Mouse (Mus musculus): ENCODE results near the gene Skp1a. TPM values are rescaled to one million over a fixed set of nuclear protein-coding genes. Genes with fewer than 3 reads are reported as not detected.

Skp1a gene
- polyA plus RNA-seq, 1 experiment from 2014 or later, result 503 TPM

- no peaks in the 10 kb centered on the region for H3K4me1 ChIP-seq (replicated peaks; ENCODE audit: control insufficient read depth, insufficient read depth, low read length)
- H3K9ac ChIP-seq (ENCODE audit: low read depth, low read length), result no peak overlapping the region
- H3K27ac ChIP-seq (ENCODE audit: low read depth, low read length), result no peak overlapping the region
- 66% methylated on average over 11 of the region's 11 CpGs for WGBS
- no peaks in the 10 kb centered on the region; the same call in 1 of the 2 replicates for H3K27me3 ChIP-seq (replicated peaks; ENCODE audit: control insufficient read depth, insufficient read depth, low read length)
- ATAC-seq (replicated peaks; ENCODE audit: low FRiP score) (no peak), DNase-seq (ENCODE audit: low spot score) (no peak)
- H3K4me2 ChIP-seq, result no peak overlapping the region
- no peak overlapping the region for H3K4me3 ChIP-seq (ENCODE audit: low read depth, low read length)
- H3K36me3 ChIP-seq (ENCODE audit: control insufficient read depth, insufficient read depth, low read length), result no peaks in the 10 kb centered on the region
- no peaks in the 10 kb centered on the region for H3K9me3 ChIP-seq (ENCODE audit: control insufficient read depth, low read length)
Observed at GRCm38 (mm10) chr11:52273183-52273941, 41.6 kb downstream of the Skp1a start.

- Histone ChIP-seq H3K36me3 (ENCODE audit: control insufficient read depth, insufficient read depth, low read length) (no peaks in the 10 kb centered on the region), H3K4me3 (ENCODE audit: low read depth, low read length) (no peak overlapping the region), H3K27me3 (replicated peaks; ENCODE audit: control insufficient read depth, insufficient read depth, low read length) (no peaks in the 10 kb centered on the region; the same call in 1 of the 2 replicates), H3K27ac (ENCODE audit: low read depth, low read length) (no peak overlapping the region), H3K9ac (ENCODE audit: low read depth, low read length) (no peak overlapping the region), H3K4me2 (no peak overlapping the region), H3K9me3 (ENCODE audit: control insufficient read depth, low read length) (no peaks in the 10 kb centered on the region), H3K4me1 (replicated peaks; ENCODE audit: control insufficient read depth, insufficient read depth, low read length) (no peaks in the 10 kb centered on the region)
- 69% methylated on average over 4 of the region's 4 CpGs for WGBS
- ATAC-seq (replicated peaks; ENCODE audit: low FRiP score) (no peak), DNase-seq (ENCODE audit: low spot score) (no peak)
Observed at GRCm38 (mm10) chr11:52273942-52274330, 42.1 kb downstream of the Skp1a start.

DNA sequence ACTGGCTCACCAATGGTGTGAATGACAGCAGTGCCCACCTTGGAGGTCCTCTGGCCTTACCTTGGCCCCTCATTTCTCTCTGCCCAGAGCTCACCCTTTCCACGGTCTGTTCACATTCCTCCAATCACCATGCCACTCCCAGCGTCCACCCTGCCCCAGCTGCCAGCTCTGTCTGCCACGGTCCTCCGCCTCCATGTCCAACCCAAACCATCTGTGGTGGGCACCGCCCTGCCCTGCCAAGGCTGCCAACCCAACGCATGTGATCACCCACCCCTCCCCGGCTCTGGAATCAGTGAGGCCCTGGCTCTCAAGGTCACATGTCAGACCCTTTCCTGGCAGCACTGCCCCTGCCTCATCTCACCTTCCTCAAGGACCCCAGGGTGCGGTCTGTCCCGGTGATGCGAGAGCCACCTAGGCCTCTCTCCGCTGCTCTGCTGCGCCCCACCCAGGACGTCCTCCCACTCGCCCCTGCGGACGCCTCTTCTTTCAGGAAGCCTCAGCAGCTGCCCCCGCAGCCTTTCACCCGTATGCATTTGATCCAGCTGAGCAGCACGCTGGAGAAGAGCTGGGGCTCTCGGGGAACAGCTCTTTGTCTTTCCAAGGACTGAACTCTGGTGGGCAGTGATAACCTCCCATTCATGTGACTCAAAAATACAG is 42.8 kb downstream of the Skp1a start:
- Histone ChIP-seq H3K4me1 (replicated peaks; ENCODE audit: control insufficient read depth, insufficient read depth, low read length) (no peaks in the 10 kb centered on the region), H3K9me3 (ENCODE audit: control insufficient read depth, low read length) (no peaks in the 10 kb centered on the region), H3K36me3 (ENCODE audit: control insufficient read depth, insufficient read depth, low read length) (no peaks in the 10 kb centered on the region), H3K27me3 (replicated peaks; ENCODE audit: control insufficient read depth, insufficient read depth, low read length) (no peaks in the 10 kb centered on the region; the same call in 1 of the 2 replicates), H3K9ac (ENCODE audit: low read depth, low read length) (no peak overlapping the region), H3K4me2 (no peak overlapping the region), H3K4me3 (ENCODE audit: low read depth, low read length) (no peak overlapping the region), H3K27ac (ENCODE audit: low read depth, low read length) (no peak overlapping the region)
- no peak for DNase-seq (ENCODE audit: low spot score)
- WGBS, result 83% methylated on average over 20 of the region's 20 CpGs
- ATAC-seq (replicated peaks; ENCODE audit: low FRiP score), result no peak

DNA sequence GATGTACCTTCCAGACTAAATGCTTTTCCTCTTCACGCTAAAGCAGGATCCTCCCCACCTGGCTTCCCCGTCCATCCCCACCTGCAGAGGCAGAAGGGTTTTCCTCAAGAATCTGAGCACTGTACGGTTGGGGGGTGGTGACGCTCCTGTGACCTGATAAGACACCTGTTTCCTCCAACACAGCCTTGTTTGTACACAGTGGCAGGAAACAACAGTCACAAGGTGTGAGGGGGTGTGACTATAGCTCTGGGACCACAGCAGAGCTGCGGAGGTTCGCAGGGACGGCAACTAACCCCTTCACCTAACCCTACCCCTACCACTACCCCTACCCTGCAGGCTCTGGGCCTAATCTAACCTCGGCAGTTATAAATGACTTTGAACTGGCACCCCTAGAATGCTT is 43.6 kb downstream of the Skp1a start:
- Histone ChIP-seq H3K4me3 (ENCODE audit: low read depth, low read length) (no peak overlapping the region), H3K36me3 (ENCODE audit: control insufficient read depth, insufficient read depth, low read length) (no peaks in the 10 kb centered on the region), H3K9ac (ENCODE audit: low read depth, low read length) (no peak overlapping the region), H3K27ac (ENCODE audit: low read depth, low read length) (no peak overlapping the region), H3K9me3 (ENCODE audit: control insufficient read depth, low read length) (no peaks in the 10 kb centered on the region), H3K4me2 (no peak overlapping the region), H3K4me1 (replicated peaks; ENCODE audit: control insufficient read depth, insufficient read depth, low read length) (no peaks in the 10 kb centered on the region), H3K27me3 (replicated peaks; ENCODE audit: control insufficient read depth, insufficient read depth, low read length) (no peaks in the 10 kb centered on the region; the same call in none of the 2 replicates)
- WGBS, result 61% methylated on average over 8 of the region's 8 CpGs
- ATAC-seq (replicated peaks; ENCODE audit: low FRiP score), result no peak
- no peak for DNase-seq (ENCODE audit: low spot score)

- Histone ChIP-seq H3K4me2 (no peak overlapping the region), H3K27ac (ENCODE audit: low read depth, low read length) (no peak overlapping the region), H3K9me3 (ENCODE audit: control insufficient read depth, low read length) (no peaks in the 10 kb centered on the region), H3K9ac (ENCODE audit: low read depth, low read length) (no peak overlapping the region), H3K27me3 (replicated peaks; ENCODE audit: control insufficient read depth, insufficient read depth, low read length) (peaks cover 5% of the 10 kb centered on the region), H3K36me3 (ENCODE audit: control insufficient read depth, insufficient read depth, low read length) (no peaks in the 10 kb centered on the region), H3K4me3 (ENCODE audit: low read depth, low read length) (no peak overlapping the region), H3K4me1 (replicated peaks; ENCODE audit: control insufficient read depth, insufficient read depth, low read length) (no peaks in the 10 kb centered on the region)
- no peak for ATAC-seq (replicated peaks; ENCODE audit: low FRiP score)
- WGBS, result 76% methylated on average over 9 of the region's 9 CpGs
- no peak for DNase-seq (ENCODE audit: low spot score)
Observed at GRCm38 (mm10) chr11:52275774-52276555, 44.2 kb downstream of the Skp1a start.

DNA sequence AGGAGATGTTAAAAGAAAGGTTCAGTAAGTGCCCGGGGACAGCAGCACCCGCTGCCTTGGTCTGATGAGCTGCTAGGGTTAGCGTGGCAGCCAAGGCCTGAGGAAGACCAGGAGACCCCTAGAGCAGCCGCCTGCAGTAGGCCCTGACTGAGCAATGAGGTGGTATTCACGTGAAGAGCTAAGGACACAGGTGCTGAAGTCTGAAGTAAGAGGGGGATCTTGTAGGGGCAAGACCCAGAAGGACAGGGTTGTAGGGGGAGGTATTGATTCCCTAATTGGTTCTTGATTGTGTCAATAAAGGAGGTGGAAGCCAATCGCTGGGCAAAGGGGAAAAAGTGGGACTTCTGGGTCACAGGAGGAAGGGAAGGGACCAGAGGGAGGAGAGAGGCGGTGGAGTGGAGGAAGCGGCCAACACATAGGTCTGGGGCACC is 45.2 kb downstream of the Skp1a start:
- H3K4me3 ChIP-seq (ENCODE audit: low read depth, low read length), result no peak overlapping the region
- no peak for ATAC-seq (replicated peaks; ENCODE audit: low FRiP score)
- no peaks in the 10 kb centered on the region for H3K9me3 ChIP-seq (ENCODE audit: control insufficient read depth, low read length)
- DNase-seq (ENCODE audit: low spot score), result no peak
- H3K4me2 ChIP-seq, result no peak overlapping the region
- no peaks in the 10 kb centered on the region for H3K4me1 ChIP-seq (replicated peaks; ENCODE audit: control insufficient read depth, insufficient read depth, low read length)
- H3K27ac ChIP-seq (ENCODE audit: low read depth, low read length), result no peak overlapping the region
- no peaks in the 10 kb centered on the region for H3K36me3 ChIP-seq (ENCODE audit: control insufficient read depth, insufficient read depth, low read length)
- peaks cover 14% of the 10 kb centered on the region for H3K27me3 ChIP-seq (replicated peaks; ENCODE audit: control insufficient read depth, insufficient read depth, low read length)
- WGBS, result 84% methylated on average over 8 of the region's 8 CpGs
- H3K9ac ChIP-seq (ENCODE audit: low read depth, low read length), result no peak overlapping the region

GRCm38 (mm10) chr11:52277433-52278150 is 45.8 kb downstream of the Skp1a start:
- DNase-seq (ENCODE audit: low spot score) (no peak), ATAC-seq (replicated peaks; ENCODE audit: low FRiP score) (no peak)
- 90% methylated on average over 6 of the region's 6 CpGs for WGBS

DNA sequence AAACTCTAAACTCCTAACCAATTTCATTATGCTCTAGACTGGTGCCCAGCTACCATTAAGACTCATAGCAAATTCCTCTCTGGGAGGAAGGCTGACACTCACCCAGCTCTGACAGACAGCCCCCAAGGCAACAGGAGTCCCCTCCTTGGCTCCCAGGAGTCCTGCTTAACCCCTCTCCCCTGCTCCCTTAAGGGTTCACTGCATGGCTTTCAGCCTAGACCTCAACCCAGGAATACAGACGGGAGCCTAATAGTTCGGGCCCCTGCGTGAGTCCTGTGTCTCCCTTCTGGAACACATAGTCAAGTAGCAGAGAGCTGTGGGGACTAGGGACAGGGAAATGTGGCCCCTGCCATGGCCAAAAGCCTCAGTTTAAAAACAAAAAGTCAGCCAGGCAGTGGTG is 46.4 kb downstream of the Skp1a start:
- H3K4me1 ChIP-seq (replicated peaks; ENCODE audit: control insufficient read depth, insufficient read depth, low read length), result no peaks in the 10 kb centered on the region
- H3K36me3 ChIP-seq (ENCODE audit: control insufficient read depth, insufficient read depth, low read length), result no peaks in the 10 kb centered on the region
- WGBS, result 88% methylated on average over 3 of the region's 3 CpGs
- H3K9me3 ChIP-seq (ENCODE audit: control insufficient read depth, low read length), result no peaks in the 10 kb centered on the region
- no peak overlapping the region for H3K27ac ChIP-seq (ENCODE audit: low read depth, low read length)
- ATAC-seq (replicated peaks; ENCODE audit: low FRiP score) (no peak), DNase-seq (ENCODE audit: low spot score) (no peak)
- H3K9ac ChIP-seq (ENCODE audit: low read depth, low read length), result no peak overlapping the region
- peaks cover 26% of the 10 kb centered on the region for H3K27me3 ChIP-seq (replicated peaks; ENCODE audit: control insufficient read depth, insufficient read depth, low read length)
- H3K4me3 ChIP-seq (ENCODE audit: low read depth, low read length), result no peak overlapping the region
- no peak overlapping the region for H3K4me2 ChIP-seq

More at GRCm38 (mm10) chr11:52277433-52278150, 45.8 kb downstream of the Skp1a start:
- H3K9ac ChIP-seq (ENCODE audit: low read depth, low read length), result no peak overlapping the region
- H3K36me3 ChIP-seq (ENCODE audit: control insufficient read depth, insufficient read depth, low read length), result no peaks in the 10 kb centered on the region
- H3K9me3 ChIP-seq (ENCODE audit: control insufficient read depth, low read length), result no peaks in the 10 kb centered on the region
- H3K4me1 ChIP-seq (replicated peaks; ENCODE audit: control insufficient read depth, insufficient read depth, low read length), result no peaks in the 10 kb centered on the region
- peaks cover 20% of the 10 kb centered on the region for H3K27me3 ChIP-seq (replicated peaks; ENCODE audit: control insufficient read depth, insufficient read depth, low read length)
- no peak overlapping the region for H3K4me2 ChIP-seq
- no peak overlapping the region for H3K27ac ChIP-seq (ENCODE audit: low read depth, low read length)
- no peak overlapping the region for H3K4me3 ChIP-seq (ENCODE audit: low read depth, low read length)
